Mouse (Mus musculus) ovary, adult 10 weeks (tissue): ENCODE measurements around the gene H2-M10.6. TPM values are rescaled to one million over a fixed set of nuclear protein-coding genes. Genes with fewer than 3 reads are reported as not detected.

Source experiments
- polyA plus RNA-seq: library from polyadenylated mRNA; stranded (reverse); fragments of 350-450 nt; fragmentation: Illumina TruSeq; extraction: RNeasy Lipid Tissue Mini Kit (QIAGEN cat#74804); gene quantifications from one replicate; pipeline ENCODE4 v1.2.3, GENCODE M21; 2014

The H2-M10.6 gene
- not detected for polyA plus RNA-seq

GRCm38 (mm10) chr17:36811871-36812270, at the start of gene H2-M10.6:
Gene H2-M10.6, plus strand, starts transcription at chr17:36812171.

GRCm38 (mm10) chr17:36772610-36773009, 39.4 kb upstream of the H2-M10.6 start, which contains the start of gene H2-M10.5:
Gene H2-M10.5, plus strand, starts transcription at chr17:36772910.

DNA sequence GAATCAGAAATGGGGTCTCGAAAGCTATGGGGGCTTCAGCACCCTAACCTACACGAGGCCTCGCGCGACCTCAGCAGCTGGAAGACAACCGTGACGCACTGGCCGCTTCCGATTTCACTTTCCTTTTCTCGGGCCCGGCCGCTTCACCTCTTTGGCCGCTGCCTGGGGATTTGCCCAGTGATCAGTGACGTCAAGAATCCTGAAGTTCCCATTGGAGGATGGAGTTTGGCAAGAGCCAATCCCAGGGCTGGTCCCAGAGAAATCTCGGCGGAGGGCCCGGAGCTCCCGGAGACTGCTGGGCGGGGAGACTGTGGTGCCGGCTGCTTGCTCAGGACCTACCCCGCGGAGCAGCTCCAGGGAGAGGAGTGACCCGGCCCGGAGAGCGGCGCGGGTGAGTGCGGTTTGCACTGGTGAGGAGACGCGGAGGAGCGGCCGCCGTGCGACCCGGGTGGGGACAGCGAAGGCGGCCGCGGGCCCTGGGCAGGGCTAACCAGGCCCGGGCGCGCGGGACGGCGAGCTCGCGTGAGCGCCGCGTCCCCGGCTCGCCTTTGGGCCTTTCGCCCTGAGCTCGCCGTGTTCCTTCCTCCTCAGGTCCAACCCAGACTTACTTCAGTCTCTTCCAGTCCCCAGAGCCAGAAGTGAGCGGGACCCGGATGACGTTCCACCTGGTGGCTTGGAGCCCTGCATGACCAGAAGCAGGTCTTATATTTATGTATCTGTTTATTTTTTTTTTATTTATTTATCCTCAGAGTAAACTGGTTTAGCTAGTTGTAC, 25.1 kb downstream of the H2-M10.6 start, which contains the start of gene Trim26:
Gene Trim26 (plus strand): TSS at position 261 of the 774 bp plus-strand sequence.

Other genes with a start within 250 kb of the H2-M10.6 start
- 0.43 TPM for gene H2-M9, start 169.5 kb upstream of the H2-M10.6 start, polyA plus RNA-seq
- gene H2-M1, start 140.0 kb upstream of the H2-M10.6 start, polyA plus RNA-seq: not detected
- gene H2-M10.5, start 39.3 kb upstream of the H2-M10.6 start, polyA plus RNA-seq: not detected
- 28.4 TPM for gene Trim26, start 25.0 kb downstream of the H2-M10.6 start, polyA plus RNA-seq
- gene Trim15, start 55.0 kb downstream of the H2-M10.6 start, polyA plus RNA-seq: not detected
- gene Trim10, start 57.4 kb downstream of the H2-M10.6 start, polyA plus RNA-seq: not detected
- gene Trim40, start 78.0 kb downstream of the H2-M10.6 start, polyA plus RNA-seq: 0.31 TPM
- not detected for gene Trim31, start 85.9 kb downstream of the H2-M10.6 start, polyA plus RNA-seq
- not detected for gene Rnf39, start 130.7 kb downstream of the H2-M10.6 start, polyA plus RNA-seq
- gene Ppp1r11, start 139.6 kb downstream of the H2-M10.6 start, polyA plus RNA-seq: 5.5 TPM
- 21.8 TPM for gene Znrd1, start 146.4 kb downstream of the H2-M10.6 start, polyA plus RNA-seq
- gene Znrd1as, start 146.4 kb downstream of the H2-M10.6 start, polyA plus RNA-seq: 19.0 TPM
- gene 2410137M14Rik, start 169.1 kb downstream of the H2-M10.6 start, polyA plus RNA-seq: not detected
- not detected for gene H2-M5, start 177.4 kb downstream of the H2-M10.6 start, polyA plus RNA-seq
- gene Zfp57, start 189.0 kb downstream of the H2-M10.6 start, polyA plus RNA-seq: 39.5 TPM
- not detected for gene Mog, start 211.2 kb downstream of the H2-M10.6 start, polyA plus RNA-seq
- 33.8 TPM for gene Gabbr1, start 233.8 kb downstream of the H2-M10.6 start, polyA plus RNA-seq